Mouse (Mus musculus) lung, postnatal 14 days (tissue): Measurements from ENCODE around the gene Sbsn.

Experiments used
- DNase-seq: peaks from one replicate; pipeline ENCODE4 v3.0.0; 2021

Sbsn gene

GRCm38 (mm10) chr7:30758853-30759252 lies 7.6 kb downstream of the Sbsn start:
- DNase-seq, result peak; percentile 37

- DNase-seq, result no peak
Measured at GRCm38 (mm10) chr7:30761769-30762352, 10.6 kb downstream of the Sbsn start.

- no peak for DNase-seq
Measured at GRCm38 (mm10) chr7:30763456-30763855, 12.2 kb downstream of the Sbsn start, which contains the start of gene Dmkn. Gene Dmkn, plus strand, starts transcription at chr7:30763756.

GRCm38 (mm10) chr7:30765173-30765572 lies 13.9 kb downstream of the Sbsn start:
- no peak for DNase-seq

GRCm38 (mm10) chr7:30766408-30766807 lies 15.1 kb downstream of the Sbsn start:
- DNase-seq, result no peak

GRCm38 (mm10) chr7:30769236-30769635 lies 18.0 kb downstream of the Sbsn start:
- no peak for DNase-seq

- no peak for DNase-seq
Measured at GRCm38 (mm10) chr7:30776104-30776503, 24.8 kb downstream of the Sbsn start.

GRCm38 (mm10) chr7:30777081-30777579 lies 25.9 kb downstream of the Sbsn start:
- no peak for DNase-seq

- no peak for DNase-seq
Measured at GRCm38 (mm10) chr7:30777911-30778310, 26.6 kb downstream of the Sbsn start.

- DNase-seq, result no peak
Measured at GRCm38 (mm10) chr7:30781792-30782191, 30.5 kb downstream of the Sbsn start.

GRCm38 (mm10) chr7:30782658-30783057 lies 31.4 kb downstream of the Sbsn start:
- DNase-seq, result no peak

GRCm38 (mm10) chr7:30785154-30785553 lies 33.9 kb downstream of the Sbsn start:
- no peak for DNase-seq

- no peak for DNase-seq
Measured at GRCm38 (mm10) chr7:30785721-30786546, 34.7 kb downstream of the Sbsn start.

- DNase-seq, result no peak
Measured at GRCm38 (mm10) chr7:30787377-30788022, 36.2 kb downstream of the Sbsn start, which contains the start of gene Krtdap. Gene Krtdap, plus strand, starts transcription at chr7:30787896.

- no peak for DNase-seq
Measured at GRCm38 (mm10) chr7:30790141-30790540, 38.9 kb downstream of the Sbsn start.

- no peak for DNase-seq
Measured at GRCm38 (mm10) chr7:30791921-30792320, 40.6 kb downstream of the Sbsn start.

GRCm38 (mm10) chr7:30794921-30795320 lies 43.6 kb downstream of the Sbsn start:
- DNase-seq, result no peak

GRCm38 (mm10) chr7:30796790-30797189 lies 45.5 kb downstream of the Sbsn start:
- DNase-seq, result no peak

GRCm38 (mm10) chr7:30800653-30801052 lies 49.4 kb downstream of the Sbsn start:
- DNase-seq, result no peak

- DNase-seq, result no peak
Measured at GRCm38 (mm10) chr7:30803256-30803655, 52.0 kb downstream of the Sbsn start.

GRCm38 (mm10) chr7:30804026-30804715 lies 52.9 kb downstream of the Sbsn start:
- no peak for DNase-seq
